Mouse (Mus musculus) neural tube, embryonic 14.5 days (tissue): ENCODE results near the gene Pms1. TPM values are rescaled to one million over a fixed set of nuclear protein-coding genes. Genes with fewer than 3 reads are reported as not detected.
"Not testable (repeated sequence)": the region's sequence is repeated elsewhere in the genome, so short reads cannot be mapped to it uniquely, and the experiment has no call there.

ENCODE experiments used
- ATAC-seq: fragments of 200-750 bp; cut with Nextera tagmentation; 2 replicates; pipeline ENCODE4 v1.8.0; 2017; ENCODE audit warnings: low read depth, mild to moderate bottlenecking, moderate TSS enrichment, moderate library complexity
- H3K27ac ChIP-seq: fragments of 300-500 bp; sonication (generic); 2 replicates; pipeline ENCODE4 v1.5.1; 2014; ENCODE audit warnings: low read depth, mild to moderate bottlenecking, control low read depth, low read length, moderate library complexity, mixed read lengths
- H3K27me3 ChIP-seq: fragments of 300-500 bp; sonication (generic); 2 replicates; pipeline ENCODE4 v1.6.1; 2014; ENCODE audit warnings: low read length; ENCODE audit not compliant: control insufficient read depth, insufficient read depth
- H3K36me3 ChIP-seq: fragments of 300-500 bp; sonication (generic); 2 replicates; pipeline ENCODE4 v1.6.1; 2014; ENCODE audit warnings: low read length, mixed read lengths; ENCODE audit not compliant: control insufficient read depth, insufficient read depth
- H3K4me1 ChIP-seq: fragments of 300-500 bp; sonication (generic); 2 replicates; pipeline ENCODE4 v1.6.1; 2014; ENCODE audit warnings: low read length; ENCODE audit not compliant: control insufficient read depth, insufficient read depth
- H3K4me2 ChIP-seq: fragments of 300-500 bp; sonication (generic); 2 replicates; pipeline ENCODE4 v1.6.1; 2014; ENCODE audit warnings: mild to moderate bottlenecking, low read depth, low read length, control low read depth
- H3K4me3 ChIP-seq: fragments of 300-500 bp; sonication (generic); 2 replicates; pipeline ENCODE4 v1.5.1; 2014; ENCODE audit warnings: low read depth, low read length, control low read depth, mixed read lengths
- H3K9ac ChIP-seq: fragments of 300-500 bp; sonication (generic); replicated peaks from 2 replicates; pipeline ENCODE4 v1.6.1; 2014; ENCODE audit warnings: low read depth, mild to moderate bottlenecking, control low read depth, low read length, mixed read lengths
- H3K9me3 ChIP-seq: fragments of 300-500 bp; sonication (generic); 2 replicates; pipeline ENCODE4 v1.6.1; 2016; ENCODE audit warnings: low read length; ENCODE audit not compliant: control insufficient read depth
- WGBS: fragments of 180-500 bp; shearing (Covaris S2); extraction: QIAGEN DNeasy Blood & Tissue Kit; methylation state at CpG from one replicate; pipeline ENCODE4 v1.1.7; 2014; 5-methylcytosine and 5-hydroxymethylcytosine counted together
- polyA plus RNA-seq: library from polyadenylated mRNA; unstranded; fragments of >200 nt; fragmentation: Nextera tagmentation; extraction: Ambion mirVana; gene quantifications from 2 replicates; pipeline ENCODE4 v1.2.1, GENCODE M21; 2014

Pms1 gene
- 12.1 and 13.2 TPM in 2 replicates for polyA plus RNA-seq

- peak within 1 kb of the TSS; percentile 74 for H3K9ac ChIP-seq
- ATAC-seq = peak; percentile 100
- peak within 1 kb of the TSS; percentile 62 for H3K4me3 ChIP-seq
- under 1% methylated on average over 66 of the region's 66 CpGs for WGBS
- H3K9me3 ChIP-seq = no peaks in the 10 kb centered on the region
- no peaks in the 10 kb centered on the region for H3K27me3 ChIP-seq
- H3K27ac ChIP-seq = peak within 1 kb of the TSS; percentile 69
- peaks cover 3% of the 10 kb centered on the region; the same call in 1 of the 2 replicates for H3K4me1 ChIP-seq
- peaks cover 3% of the 10 kb centered on the region; the same call in 1 of the 2 replicates for H3K36me3 ChIP-seq
- peak within 1 kb of the TSS; percentile 68 for H3K4me2 ChIP-seq
Measured at GRCm38 (mm10) chr1:53296581-53297383, at the start of gene Pms1, which contains the start of the genes Ormdl1 and Gm28778. TSS of gene Pms1 (minus strand) at chr1:53297018. TSS of gene Ormdl1 (plus strand) at chr1:53297095. TSS of gene Gm28778 (plus strand) at chr1:53297111.

GRCm38 (mm10) chr1:53341071-53341470 lies 44.3 kb upstream of the Pms1 start:
- ATAC-seq = no peak
- H3K4me2 ChIP-seq = no peak overlapping the region
- no peaks in the 10 kb centered on the region for H3K4me1 ChIP-seq
- H3K27me3 ChIP-seq = no peaks in the 10 kb centered on the region
- no peak overlapping the region for H3K27ac ChIP-seq
- H3K4me3 ChIP-seq = no peak overlapping the region
- H3K9ac ChIP-seq = no peak overlapping the region
- H3K9me3 ChIP-seq = no peaks in the 10 kb centered on the region
- peaks cover 15% of the 10 kb centered on the region; the same call in 1 of the 2 replicates for H3K36me3 ChIP-seq
- 96% methylated on average over 2 of the region's 2 CpGs for WGBS

GRCm38 (mm10) chr1:53337403-53337802 lies 40.6 kb upstream of the Pms1 start:
- ATAC-seq, H3K4me2 ChIP-seq, H3K9ac ChIP-seq, H3K4me3 ChIP-seq, H3K27ac ChIP-seq, H3K27me3 ChIP-seq, H3K4me1 ChIP-seq, H3K36me3 ChIP-seq, H3K9me3 ChIP-seq: not testable (repeated sequence)
- WGBS = 67% methylated on average over 2 of the region's 2 CpGs

GRCm38 (mm10) chr1:53335465-53335864 lies 38.6 kb upstream of the Pms1 start:
- ATAC-seq = no peak

GRCm38 (mm10) chr1:53333527-53333926 lies 36.7 kb upstream of the Pms1 start:
- not testable (repeated sequence) for H3K27ac ChIP-seq, H3K4me3 ChIP-seq, ATAC-seq, H3K9me3 ChIP-seq, H3K4me1 ChIP-seq, H3K27me3 ChIP-seq, H3K9ac ChIP-seq, H3K4me2 ChIP-seq, H3K36me3 ChIP-seq
- WGBS = 75% methylated on average over 5 of the region's 5 CpGs

More at GRCm38 (mm10) chr1:53335465-53335864, 38.6 kb upstream of the Pms1 start:
- Histone ChIP-seq H3K4me1 (no peaks in the 10 kb centered on the region), H3K27me3 (no peaks in the 10 kb centered on the region), H3K9ac (no peak overlapping the region), H3K4me2 (no peak overlapping the region), H3K36me3 (no peaks in the 10 kb centered on the region), H3K9me3 (no peaks in the 10 kb centered on the region), H3K4me3 (no peak overlapping the region), H3K27ac (no peak overlapping the region)

GRCm38 (mm10) chr1:53324827-53325494 lies 28.1 kb upstream of the Pms1 start:
- ATAC-seq = no peak
- no peak overlapping the region for H3K9ac ChIP-seq
- no peak overlapping the region for H3K4me3 ChIP-seq
- H3K4me1 ChIP-seq = no peaks in the 10 kb centered on the region
- H3K27me3 ChIP-seq = no peaks in the 10 kb centered on the region
- peaks cover 12% of the 10 kb centered on the region; the same call in 1 of the 2 replicates for H3K36me3 ChIP-seq
- WGBS = 93% methylated on average over 5 of the region's 5 CpGs
- H3K27ac ChIP-seq = no peak overlapping the region
- no peak overlapping the region for H3K4me2 ChIP-seq
- H3K9me3 ChIP-seq = no peaks in the 10 kb centered on the region

- Histone ChIP-seq H3K4me2 (no peak overlapping the region), H3K9me3 (no peaks in the 10 kb centered on the region), H3K36me3 (peaks cover 12% of the 10 kb centered on the region; the same call in 1 of the 2 replicates), H3K9ac (no peak overlapping the region), H3K27ac (no peak overlapping the region), H3K4me1 (no peaks in the 10 kb centered on the region), H3K27me3 (no peaks in the 10 kb centered on the region), H3K4me3 (no peak overlapping the region)
- ATAC-seq = no peak
- WGBS = 94% methylated on average over 1 of the region's 1 CpGs
Measured at GRCm38 (mm10) chr1:53324277-53324676, 27.5 kb upstream of the Pms1 start.

- no peaks in the 10 kb centered on the region for H3K27me3 ChIP-seq
- no peaks in the 10 kb centered on the region for H3K9me3 ChIP-seq
- peaks cover 15% of the 10 kb centered on the region for H3K36me3 ChIP-seq
- no peak overlapping the region for H3K9ac ChIP-seq
- H3K4me3 ChIP-seq = no peak overlapping the region
- 94% methylated on average over 5 of the region's 5 CpGs for WGBS
- no peak for ATAC-seq
- H3K4me2 ChIP-seq = no peak overlapping the region
- no peaks in the 10 kb centered on the region for H3K4me1 ChIP-seq
- no peak overlapping the region for H3K27ac ChIP-seq
Measured at GRCm38 (mm10) chr1:53323254-53323653, 26.4 kb upstream of the Pms1 start.
